Mouse (Mus musculus): ENCODE data around the gene Dot1l. TPM values are rescaled to one million over a fixed set of nuclear protein-coding genes. Genes with fewer than 3 reads are reported as not detected.
A peak's percentile ranks its signal among the peaks of the same experiment; 100 is the strongest.

Dot1l gene
- 8.8 and 9.8 TPM in 2 replicates for polyA plus RNA-seq (2012)

DNA sequence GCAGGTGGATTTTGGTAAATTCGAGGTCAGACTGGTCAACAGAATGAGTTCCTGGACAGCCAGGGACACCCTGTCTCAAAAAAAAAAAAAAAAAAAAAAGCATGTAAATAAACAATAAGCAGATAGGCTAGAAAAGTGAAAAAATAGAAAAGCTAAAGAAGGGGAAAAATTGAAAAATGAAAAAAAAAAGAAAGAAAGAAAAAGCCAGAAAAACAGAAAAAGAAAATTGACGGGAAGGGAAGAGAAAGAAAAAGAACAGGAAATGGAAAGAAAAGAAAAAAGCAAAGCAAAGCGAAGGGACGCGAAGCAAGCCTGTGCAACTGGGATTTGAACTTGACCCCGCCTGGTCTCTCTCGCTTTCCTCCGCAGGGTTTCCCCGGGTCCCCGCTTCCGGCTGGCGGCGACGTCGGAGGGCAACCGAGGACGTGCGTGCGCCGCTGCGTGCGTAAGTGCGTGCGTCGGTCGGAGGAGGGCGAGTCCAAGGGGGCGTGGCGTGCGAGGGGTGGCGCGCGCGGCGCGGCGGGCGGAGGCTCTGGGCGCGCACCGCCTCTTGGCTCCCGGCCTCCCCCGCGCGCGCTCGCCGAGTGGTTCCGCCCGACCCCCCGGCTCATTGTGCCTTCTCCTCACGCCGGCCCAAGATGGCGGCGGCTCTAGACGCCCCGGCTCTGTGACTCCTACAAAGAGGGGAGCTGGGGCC, at the start of gene Dot1l:
TSS of gene Dot1l (plus strand) at position 613 of the 697 bp plus-strand sequence.
- H3K4me3 ChIP-seq (replicated peaks) = peak within 1 kb of the TSS; percentile 100
- H3K9me3 ChIP-seq (ENCODE audit: control insufficient read depth, low read length) = no peaks in the 10 kb centered on the region
- TF ChIP-seq GATA1 (IDR thresholded peaks at IDR 0.05; ENCODE audit: low read length) (no peak), TAL1 (IDR thresholded peaks at IDR 0.05; ENCODE audit: low read length) (no peak)
- peaks cover 77% of the 10 kb centered on the region for H3K4me1 ChIP-seq (ENCODE audit: control insufficient read depth)
- H3K27me3 ChIP-seq (ENCODE audit: control insufficient read depth) = no peaks in the 10 kb centered on the region
- peaks cover 36% of the 10 kb centered on the region for H3K36me3 ChIP-seq (ENCODE audit: control insufficient read depth)

- TF ChIP-seq TAL1 (IDR thresholded peaks at IDR 0.05; ENCODE audit: low read length) (no peak), GATA1 (IDR thresholded peaks at IDR 0.05; ENCODE audit: low read length) (no peak)
- no peaks in the 10 kb centered on the region for H3K27me3 ChIP-seq (ENCODE audit: control insufficient read depth)
- H3K4me1 ChIP-seq (ENCODE audit: control insufficient read depth) = peaks cover 53% of the 10 kb centered on the region
- peaks cover 70% of the 10 kb centered on the region for H3K36me3 ChIP-seq (ENCODE audit: control insufficient read depth)
- H3K4me3 ChIP-seq (replicated peaks) = no peak overlapping the region
- H3K9me3 ChIP-seq (ENCODE audit: control insufficient read depth, low read length) = no peaks in the 10 kb centered on the region
Observed at GRCm38 (mm10) chr10:80705479-80705878, 49.5 kb upstream of the Dot1l start.

GRCm38 (mm10) chr10:80710834-80711233, 44.2 kb upstream of the Dot1l start:
- Histone ChIP-seq H3K4me3 (replicated peaks) (no peak overlapping the region), H3K4me1 (ENCODE audit: control insufficient read depth) (peaks cover 2% of the 10 kb centered on the region), H3K36me3 (ENCODE audit: control insufficient read depth) (peaks cover 100% of the 10 kb centered on the region)

DNA sequence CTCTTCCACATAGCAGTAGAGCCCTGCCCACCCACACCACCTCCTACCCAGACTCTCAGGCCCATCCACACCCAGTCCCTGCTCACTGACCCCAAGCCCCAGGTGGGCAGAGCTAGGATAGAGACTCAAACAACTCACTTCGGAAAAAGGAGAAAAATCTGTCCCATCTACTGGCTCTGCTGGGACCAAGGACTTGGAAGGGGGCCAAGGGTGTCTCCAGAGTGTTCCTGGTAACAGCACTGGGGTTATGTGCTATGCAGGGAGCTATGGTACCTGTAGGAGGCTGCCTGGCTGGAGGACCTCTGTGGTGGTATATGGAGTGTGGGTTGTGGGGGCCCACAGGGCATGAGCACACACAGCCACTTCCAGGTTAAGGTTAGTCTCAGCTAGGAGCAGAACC, 37.7 kb upstream of the Dot1l start:
- H3K4me1 ChIP-seq (ENCODE audit: control insufficient read depth) = peaks cover 9% of the 10 kb centered on the region
- H3K36me3 ChIP-seq (ENCODE audit: control insufficient read depth) = peaks cover 99% of the 10 kb centered on the region
- TF ChIP-seq GATA1 (IDR thresholded peaks at IDR 0.05; ENCODE audit: low read length) (no peak), TAL1 (IDR thresholded peaks at IDR 0.05; ENCODE audit: low read length) (no peak)
- H3K27me3 ChIP-seq (ENCODE audit: control insufficient read depth) = no peaks in the 10 kb centered on the region
- no peak overlapping the region for H3K4me3 ChIP-seq (replicated peaks)
- H3K9me3 ChIP-seq (ENCODE audit: control insufficient read depth, low read length) = no peaks in the 10 kb centered on the region

More at GRCm38 (mm10) chr10:80710834-80711233, 44.2 kb upstream of the Dot1l start:
- no peaks in the 10 kb centered on the region for H3K9me3 ChIP-seq (ENCODE audit: control insufficient read depth, low read length)
- H3K27me3 ChIP-seq (ENCODE audit: control insufficient read depth) = no peaks in the 10 kb centered on the region
- TF ChIP-seq GATA1 (IDR thresholded peaks at IDR 0.05; ENCODE audit: low read length) (no peak), TAL1 (IDR thresholded peaks at IDR 0.05; ENCODE audit: low read length) (no peak)

- no peak for TF ChIP-seq GATA1 (IDR thresholded peaks at IDR 0.05; ENCODE audit: low read length)
- no peak for TF ChIP-seq TAL1 (IDR thresholded peaks at IDR 0.05; ENCODE audit: low read length)
- Histone ChIP-seq H3K9me3 (ENCODE audit: control insufficient read depth, low read length) (no peaks in the 10 kb centered on the region), H3K27me3 (ENCODE audit: control insufficient read depth) (no peaks in the 10 kb centered on the region), H3K4me1 (ENCODE audit: control insufficient read depth) (peaks cover 12% of the 10 kb centered on the region), H3K4me3 (replicated peaks) (no peak overlapping the region), H3K36me3 (ENCODE audit: control insufficient read depth) (peaks cover 98% of the 10 kb centered on the region)
Observed at GRCm38 (mm10) chr10:80727369-80728127, 27.5 kb upstream of the Dot1l start.

DNA sequence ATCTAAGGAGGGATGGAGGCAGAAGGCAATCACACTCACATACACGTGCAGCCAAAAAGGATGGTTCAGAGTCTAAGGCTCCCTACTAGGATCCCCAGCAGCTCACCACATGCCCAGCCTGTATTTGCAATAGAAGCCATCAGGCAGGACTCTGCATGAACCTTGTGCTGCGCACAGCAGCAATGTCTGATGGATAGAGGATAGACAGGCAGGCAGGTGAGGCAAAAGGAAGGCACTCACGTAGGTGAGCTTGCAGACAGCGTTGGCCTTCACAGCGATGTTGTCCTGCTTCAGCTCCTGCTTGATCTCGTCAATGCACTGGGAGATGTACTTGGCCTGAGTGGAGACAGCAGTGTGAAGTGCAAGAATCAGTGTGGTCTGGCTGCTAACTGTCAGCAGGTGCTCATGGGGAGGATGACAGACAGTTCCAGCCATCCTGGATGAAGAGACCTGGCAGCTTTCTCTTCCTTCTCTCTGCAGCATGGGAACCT, 22.4 kb upstream of the Dot1l start:
- no peak overlapping the region for H3K4me3 ChIP-seq (replicated peaks)
- H3K4me1 ChIP-seq (ENCODE audit: control insufficient read depth) = peaks cover 37% of the 10 kb centered on the region
- H3K27me3 ChIP-seq (ENCODE audit: control insufficient read depth) = no peaks in the 10 kb centered on the region
- peaks cover 94% of the 10 kb centered on the region for H3K36me3 ChIP-seq (ENCODE audit: control insufficient read depth)
- TF ChIP-seq GATA1 (IDR thresholded peaks at IDR 0.05; ENCODE audit: low read length) = no peak
- no peak for TF ChIP-seq TAL1 (IDR thresholded peaks at IDR 0.05; ENCODE audit: low read length)
- no peaks in the 10 kb centered on the region for H3K9me3 ChIP-seq (ENCODE audit: control insufficient read depth, low read length)

DNA sequence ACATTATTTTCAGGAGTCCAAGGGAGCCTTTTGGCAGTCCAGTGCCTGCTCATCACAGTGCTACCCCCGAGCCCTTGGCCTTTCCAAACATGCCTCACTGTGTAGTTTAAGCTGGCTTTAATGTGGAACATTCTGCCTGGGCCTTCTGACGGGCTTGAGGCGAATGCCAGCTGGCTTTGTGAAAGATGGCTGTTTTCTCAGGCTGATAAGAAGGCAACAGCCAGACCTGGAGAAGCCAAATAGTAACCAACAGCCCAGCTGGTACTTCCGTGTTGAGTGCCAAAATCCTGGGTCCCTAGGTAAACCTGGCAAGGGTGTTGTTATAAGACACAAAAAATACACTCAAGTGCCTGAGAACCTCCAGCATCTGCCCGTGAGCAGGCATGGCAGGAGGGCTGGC, 18.3 kb upstream of the Dot1l start:
- peaks cover 76% of the 10 kb centered on the region for H3K36me3 ChIP-seq (ENCODE audit: control insufficient read depth)
- H3K4me1 ChIP-seq (ENCODE audit: control insufficient read depth) = peaks cover 54% of the 10 kb centered on the region
- no peaks in the 10 kb centered on the region for H3K9me3 ChIP-seq (ENCODE audit: control insufficient read depth, low read length)
- H3K4me3 ChIP-seq (replicated peaks) = no peak overlapping the region
- TF ChIP-seq GATA1 (IDR thresholded peaks at IDR 0.05; ENCODE audit: low read length) = no peak
- TF ChIP-seq TAL1 (IDR thresholded peaks at IDR 0.05; ENCODE audit: low read length) = no peak
- H3K27me3 ChIP-seq (ENCODE audit: control insufficient read depth) = no peaks in the 10 kb centered on the region

- Histone ChIP-seq H3K36me3 (ENCODE audit: control insufficient read depth) (peaks cover 58% of the 10 kb centered on the region), H3K4me1 (ENCODE audit: control insufficient read depth) (peaks cover 59% of the 10 kb centered on the region), H3K27me3 (ENCODE audit: control insufficient read depth) (no peaks in the 10 kb centered on the region), H3K9me3 (ENCODE audit: control insufficient read depth, low read length) (no peaks in the 10 kb centered on the region; the same call in 1 of the 2 replicates), H3K4me3 (replicated peaks) (no peak overlapping the region)
- TF ChIP-seq TAL1 (IDR thresholded peaks at IDR 0.05; ENCODE audit: low read length) = no peak
- no peak for TF ChIP-seq GATA1 (IDR thresholded peaks at IDR 0.05; ENCODE audit: low read length)
Observed at GRCm38 (mm10) chr10:80738657-80739056, 16.3 kb upstream of the Dot1l start.

GRCm38 (mm10) chr10:80741146-80741545, 13.9 kb upstream of the Dot1l start:
- no peaks in the 10 kb centered on the region; the same call in 1 of the 2 replicates for H3K9me3 ChIP-seq (ENCODE audit: control insufficient read depth, low read length)
- peaks cover 35% of the 10 kb centered on the region for H3K36me3 ChIP-seq (ENCODE audit: control insufficient read depth)
- H3K4me1 ChIP-seq (ENCODE audit: control insufficient read depth) = peaks cover 70% of the 10 kb centered on the region
- H3K27me3 ChIP-seq (ENCODE audit: control insufficient read depth) = no peaks in the 10 kb centered on the region
- no peak for TF ChIP-seq TAL1 (IDR thresholded peaks at IDR 0.05; ENCODE audit: low read length)
- no peak for TF ChIP-seq GATA1 (IDR thresholded peaks at IDR 0.05; ENCODE audit: low read length)
- H3K4me3 ChIP-seq (replicated peaks) = peak overlapping the region; percentile 79
